Mouse (Mus musculus) cerebellum, postnatal 36 days (tissue): Measurements from ENCODE around the gene Fzd2.

ENCODE experiments used
- DNase-seq, 2 experiments: peaks; one replicate each; pipeline ENCODE4 v3.0.0; 2021 to 2022; ENCODE audit warnings: mixed read lengths in 2 of 2

Gene Fzd2

DNA sequence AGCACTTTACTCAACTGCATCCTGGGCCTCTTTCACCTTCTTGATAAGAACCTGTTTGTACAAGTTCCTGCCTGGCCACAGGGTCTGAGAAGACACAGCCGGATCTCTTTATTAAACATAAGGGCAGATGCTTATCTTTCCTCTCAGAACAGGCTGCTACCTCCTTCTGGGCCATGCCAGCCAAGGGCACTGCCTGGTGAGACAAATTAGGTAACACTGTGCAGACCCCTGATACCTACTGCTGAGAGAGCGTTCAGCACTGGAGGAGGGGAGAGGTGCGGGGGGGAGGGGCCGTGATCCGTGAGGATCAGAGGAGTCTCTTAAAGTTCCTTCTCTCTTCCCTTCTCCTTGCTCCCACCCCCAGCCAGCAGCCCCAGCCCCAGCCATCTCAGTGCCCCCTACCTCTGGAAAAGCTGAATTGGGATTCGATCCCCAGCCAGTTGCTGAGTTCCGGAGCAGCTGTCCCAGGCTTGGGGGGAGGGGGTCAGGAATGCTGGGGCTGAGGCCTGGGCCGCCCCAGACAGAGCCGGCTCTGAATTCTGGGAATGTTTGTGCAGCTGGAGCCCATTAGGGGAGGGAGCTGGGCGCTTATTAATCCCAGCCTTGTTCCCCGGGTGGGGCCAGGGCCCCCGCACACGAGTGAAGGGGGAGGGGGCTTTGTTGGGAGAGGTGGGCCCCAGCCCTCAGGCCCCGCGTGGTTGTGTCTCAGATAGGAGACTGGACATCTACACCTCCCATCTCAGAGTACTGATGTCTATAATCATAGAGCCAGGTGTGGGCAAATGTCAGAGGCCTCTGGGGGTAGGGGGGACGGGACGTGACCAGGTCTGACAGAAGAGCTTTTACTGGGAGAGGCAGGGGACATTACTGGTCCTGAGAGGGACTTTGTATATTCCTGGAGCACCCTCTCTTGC, 19.9 kb downstream of the Fzd2 start:
- no peak for DNase-seq

DNA sequence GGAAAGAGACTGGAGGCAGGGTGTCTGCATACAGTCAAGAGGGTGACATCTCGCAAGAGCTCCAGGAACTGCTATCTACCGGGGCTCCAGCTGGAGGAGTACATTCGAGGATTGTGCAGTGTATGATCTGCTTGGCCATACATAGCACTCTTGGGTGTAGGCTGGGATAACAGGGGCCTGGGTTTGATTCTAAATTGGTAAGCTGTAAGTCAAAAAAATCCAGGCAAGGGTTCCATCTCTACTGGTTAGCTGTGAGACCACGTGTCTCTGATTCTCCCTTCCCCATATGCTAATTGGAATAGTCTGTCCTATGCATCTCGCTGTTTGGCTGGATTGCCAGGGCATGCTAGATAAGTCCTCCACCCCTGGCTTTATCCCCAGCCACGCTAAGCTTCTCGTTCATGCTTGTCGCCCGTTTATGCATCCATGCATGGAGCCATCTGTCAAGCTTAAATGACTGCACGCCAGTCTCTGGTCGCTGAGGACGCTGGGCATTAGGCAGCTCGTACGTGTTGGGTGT, 20.8 kb downstream of the Fzd2 start:
- DNase-seq, result peak; percentile 14 to 27

DNA sequence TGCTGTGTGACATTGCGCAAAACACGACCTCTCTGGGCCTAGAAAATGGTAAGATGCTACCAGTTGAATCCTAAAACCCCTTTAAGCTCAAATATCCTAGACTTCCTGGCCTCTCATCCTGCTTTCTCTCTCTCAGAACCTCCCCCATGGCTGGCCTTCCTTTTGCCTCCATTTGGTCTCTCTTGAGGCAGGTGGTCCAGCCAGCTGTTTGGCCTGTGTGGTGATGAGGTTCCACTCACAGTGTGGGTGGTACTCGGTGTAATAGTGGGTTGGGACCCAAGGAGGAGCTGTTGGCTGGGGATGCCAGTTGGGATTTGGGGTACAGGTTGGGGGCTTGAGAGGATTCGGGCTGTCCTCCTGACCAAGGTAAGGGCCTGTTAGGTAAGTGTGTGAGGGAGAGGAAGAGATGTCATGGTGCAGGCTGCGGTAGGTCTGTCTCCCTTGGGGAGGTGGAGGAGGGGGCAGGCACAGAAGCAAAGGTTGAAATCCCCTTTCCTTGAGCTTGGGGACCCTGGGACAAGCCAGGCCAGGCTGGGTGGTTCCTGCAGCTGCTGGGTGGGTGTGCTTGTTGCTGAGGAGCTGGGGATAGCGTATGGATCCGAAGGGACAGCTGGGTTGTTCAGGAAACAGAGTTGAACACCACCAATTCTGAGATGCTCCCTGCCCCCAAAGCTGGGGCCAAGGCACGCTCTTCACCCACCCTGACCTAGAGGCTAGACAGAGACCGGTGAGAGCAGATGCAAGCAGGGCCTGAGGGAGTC, 23.2 kb downstream of the Fzd2 start:
- DNase-seq, result no peak

DNA sequence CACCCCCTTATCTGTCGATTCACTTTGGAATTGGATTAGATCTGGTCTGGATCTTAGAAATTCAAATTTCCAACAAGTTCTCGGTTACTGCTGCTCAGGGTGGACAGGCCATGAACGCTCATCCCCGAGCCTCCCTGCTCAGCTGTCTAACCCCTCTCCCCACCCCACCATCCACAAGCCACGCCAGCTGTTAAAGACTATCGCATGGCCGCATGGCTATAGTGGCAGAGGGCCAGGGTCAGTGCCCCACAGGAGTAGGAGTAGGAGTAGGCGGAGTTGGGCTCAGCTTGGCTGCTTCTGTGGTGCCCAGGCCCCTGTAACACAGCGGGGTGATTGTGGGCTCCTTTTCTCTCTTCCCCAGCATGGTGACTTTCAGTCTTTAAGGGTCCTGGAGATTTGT, 24.3 kb downstream of the Fzd2 start:
- DNase-seq, result no peak

DNA sequence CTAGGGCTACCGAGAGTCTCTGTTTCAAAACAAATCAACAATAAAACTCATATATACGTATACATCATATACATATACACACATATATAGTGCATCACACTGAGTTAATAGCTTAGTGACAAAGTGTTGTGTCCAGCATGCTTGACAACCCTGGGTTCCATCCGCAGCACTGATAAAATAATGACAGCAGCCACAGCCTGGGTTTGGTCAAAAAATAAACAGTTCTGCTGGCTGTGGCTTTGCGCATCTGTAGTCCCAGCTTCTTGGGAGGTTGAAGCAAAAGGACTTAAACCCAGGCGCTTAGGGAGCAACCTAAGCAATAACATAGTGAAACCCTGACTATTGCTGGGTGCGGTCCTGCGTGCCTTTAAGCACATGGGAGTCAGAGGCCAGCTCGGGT, 25.2 kb downstream of the Fzd2 start:
- no peak for DNase-seq

DNA sequence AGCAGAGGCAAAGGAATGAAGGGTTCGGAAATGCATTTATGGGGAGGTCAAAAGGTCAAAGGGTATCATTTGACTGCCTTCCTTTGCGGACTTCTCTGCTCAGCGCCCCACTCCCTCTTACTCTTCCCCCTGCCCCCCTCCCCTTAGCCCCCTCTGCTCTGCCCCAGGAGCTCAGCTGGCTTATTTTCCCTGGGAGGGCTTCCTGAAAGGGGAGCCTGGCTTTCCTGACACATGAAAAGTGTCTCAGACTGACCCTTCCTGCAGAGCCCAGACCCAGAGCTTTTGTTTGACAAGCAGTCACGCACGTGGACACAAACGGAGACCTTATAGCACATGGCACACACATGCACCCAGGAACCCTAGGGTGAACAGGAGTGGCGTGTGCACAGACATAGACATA, 26.5 kb downstream of the Fzd2 start:
- no peak for DNase-seq

DNA sequence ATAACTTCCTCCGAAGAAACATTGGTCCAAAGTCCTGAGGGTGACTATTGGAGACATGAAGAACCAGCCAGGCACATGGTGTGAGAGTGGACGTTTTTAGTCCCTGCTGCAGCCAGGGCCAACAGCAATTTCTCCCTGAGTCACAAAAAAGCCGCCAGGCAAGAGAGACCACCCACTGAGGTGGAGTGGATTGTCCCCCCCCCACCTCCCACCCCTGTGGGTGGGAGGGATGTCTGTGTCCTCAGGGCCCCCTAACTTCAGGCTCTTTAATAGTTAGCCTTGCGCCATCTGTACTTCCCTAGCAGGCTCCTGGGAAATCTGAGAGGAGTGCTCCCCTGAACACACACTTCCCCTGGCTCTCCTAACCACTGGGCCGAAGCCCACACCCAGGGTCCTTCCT, 27.0 kb downstream of the Fzd2 start:
- no peak for DNase-seq

DNA sequence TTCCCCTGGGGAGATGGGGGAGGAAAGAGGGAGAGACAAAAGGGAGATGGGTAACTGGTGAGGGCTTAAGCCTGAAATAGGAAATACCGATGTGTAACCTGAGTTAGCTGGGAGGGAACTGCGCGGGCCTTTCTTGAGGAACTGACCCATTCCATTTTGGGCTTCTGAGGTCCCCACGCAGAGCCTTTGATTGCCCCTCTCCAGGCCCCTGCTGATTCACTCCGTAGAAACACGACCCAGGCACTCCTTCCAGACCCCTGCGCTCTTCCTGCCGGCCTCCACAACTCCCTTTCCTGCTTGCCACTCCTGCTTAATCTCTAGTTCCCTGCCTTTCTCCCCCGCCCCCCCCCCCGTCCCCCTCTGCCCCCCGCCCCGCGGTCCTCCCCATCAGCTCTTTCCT, 28.5 kb downstream of the Fzd2 start:
- DNase-seq, result no peak

DNA sequence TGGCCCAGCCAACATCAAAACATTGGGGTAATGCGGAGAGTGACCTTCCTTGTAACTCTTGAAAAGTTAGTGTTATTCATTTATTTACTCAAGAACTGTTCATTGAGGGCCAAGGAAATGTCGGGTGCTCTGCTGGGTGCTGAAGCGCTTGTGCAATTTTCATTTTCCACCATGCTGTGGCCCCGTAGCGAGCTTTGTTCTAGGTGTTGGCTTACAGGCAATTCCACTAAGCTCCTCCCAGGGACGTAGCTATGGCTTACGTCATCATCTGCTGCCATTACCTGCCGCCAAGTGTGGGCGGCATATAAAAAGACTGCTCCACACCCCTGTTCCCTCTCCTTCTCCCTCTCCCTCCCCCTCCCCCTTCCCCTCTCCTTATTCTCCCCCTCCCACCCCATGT, 29.2 kb downstream of the Fzd2 start:
- no peak for DNase-seq

- no peak for DNase-seq
Observed at GRCm38 (mm10) chr11:102636887-102637286, 32.7 kb downstream of the Fzd2 start.

DNA sequence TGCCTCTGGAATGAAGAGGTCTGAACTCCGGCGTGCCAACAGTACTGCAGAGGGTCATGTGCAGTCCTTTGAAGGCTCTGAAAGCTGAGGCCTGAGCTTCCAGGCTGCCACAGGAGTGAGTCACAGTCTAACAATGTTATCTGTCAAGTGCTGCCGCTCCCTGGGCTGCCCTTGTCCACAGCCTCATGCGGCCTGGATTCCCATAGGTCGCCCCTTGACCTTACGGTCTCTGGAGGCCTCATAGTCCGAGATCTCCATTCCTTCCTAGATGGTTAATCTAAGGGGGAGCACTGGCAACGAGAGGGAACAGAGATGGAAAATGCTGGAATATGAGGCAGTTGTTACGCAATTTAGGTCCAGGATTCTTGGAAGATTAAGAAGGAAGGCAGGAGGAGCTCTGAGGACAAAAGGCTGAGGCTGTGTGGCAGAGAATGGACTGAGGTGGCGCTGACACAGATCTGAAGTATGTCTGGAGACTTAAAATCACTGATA, 39.7 kb downstream of the Fzd2 start:
- no peak for DNase-seq

- DNase-seq, result no peak
Observed at GRCm38 (mm10) chr11:102646226-102646625, 42.0 kb downstream of the Fzd2 start.

DNA sequence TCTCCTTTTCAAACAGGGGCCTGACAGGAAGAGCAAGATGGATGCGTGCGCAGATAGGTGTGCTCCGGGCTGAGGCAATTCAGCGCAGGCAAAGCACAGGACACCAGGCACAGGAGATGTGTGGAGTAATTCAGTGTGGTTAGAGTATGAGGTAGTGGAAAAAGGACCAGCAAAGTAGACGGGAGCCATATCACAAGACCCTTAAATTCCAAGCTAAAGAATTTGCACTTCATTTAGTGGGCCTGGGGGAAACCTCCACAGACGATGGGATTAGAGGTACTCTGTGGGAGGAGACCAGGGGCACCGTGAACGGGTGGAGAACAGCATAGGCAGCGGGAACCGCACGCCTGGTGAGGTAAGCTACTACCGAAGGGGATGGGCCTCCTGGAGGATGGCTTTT, 43.7 kb downstream of the Fzd2 start:
- no peak for DNase-seq

GRCm38 (mm10) chr11:102651381-102651780, 47.2 kb downstream of the Fzd2 start:
- peak; percentile 68 to 75 for DNase-seq

- peak in 1 of 2 experiments; percentile 10 for DNase-seq
Observed at GRCm38 (mm10) chr11:102652844-102653243, 48.6 kb downstream of the Fzd2 start.

- no peak for DNase-seq
Observed at GRCm38 (mm10) chr11:102655888-102656287, 51.7 kb downstream of the Fzd2 start.

- no peak for DNase-seq
Observed at GRCm38 (mm10) chr11:102656326-102656926, 52.2 kb downstream of the Fzd2 start.

DNA sequence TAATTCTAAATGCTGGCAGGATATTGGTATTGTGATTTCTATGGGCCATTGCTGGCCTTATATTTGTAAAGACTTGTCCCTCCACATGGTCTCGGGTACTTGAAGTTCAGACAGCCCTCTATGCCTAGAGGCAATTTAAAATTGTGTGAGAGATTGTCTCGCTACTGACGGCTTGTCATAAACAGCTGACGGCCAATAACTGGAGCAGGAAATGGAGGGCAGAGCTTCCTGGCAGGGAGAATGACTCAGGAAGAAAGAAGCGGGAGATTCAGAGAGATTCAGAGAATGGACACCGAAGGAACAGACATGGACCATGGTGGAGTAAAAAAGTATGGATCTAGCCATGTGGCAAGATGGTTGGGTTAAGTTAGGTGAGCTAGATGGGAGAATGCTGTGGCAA, 52.7 kb downstream of the Fzd2 start:
- no peak for DNase-seq
